Comparison of ENCODE assay signal across 20 mouse cellular contexts in genomic region chr17:30474561-30474960, GRCm38 (mm10).
DNase-seq lines count a peak whose midpoint lies in the region; ATAC-seq and TF ChIP-seq lines count a peak whose summit lies in the region.
"Had no signal": no experiment of that assay in that cellular context is flagged by ENCODE, and none has a peak within 500 bp of the region (broad histone marks: within the 10 kb centered on the region; RNA-seq: fewer than 3 reads in every experiment).

No protein-coding gene starts in this region.

- 15% methylated on average over 2 of the region's 2 CpGs for whole genome bisulfite sequencing in heart, embryonic 12.5 days
- WGBS in forebrain, embryonic 16.5 days: 32% methylated on average over 2 of the region's 2 CpGs

- no peak overlapping the region for H3K9ac ChIP-seq in heart, embryonic 12.5 days
- H3K9ac ChIP-seq in forebrain, embryonic 16.5 days (replicated peaks; ENCODE audit: low read depth, low read length): no peak overlapping the region
- H3K9ac ChIP-seq: neural tube, embryonic 13.5 days had no signal

- no peaks in the 10 kb centered on the region for H3K27me3 ChIP-seq in heart, embryonic 12.5 days (replicated peaks)
- no peaks in the 10 kb centered on the region for H3K27me3 ChIP-seq in forebrain, embryonic 16.5 days (replicated peaks; ENCODE audit: control insufficient read depth, insufficient read depth, low read length)
- H3K27me3 ChIP-seq: megakaryocyte, embryonic 14.5 days; neural tube, embryonic 13.5 days; Patski had no signal

- H3K27ac ChIP-seq in heart, embryonic 12.5 days (ENCODE audit: poor library complexity, severe bottlenecking): peak overlapping the region; percentile 6; the same call in 1 of the 2 replicates
- peak overlapping the region; percentile 46 for H3K27ac ChIP-seq in layer of hippocampus, adult 2 months
- H3K27ac ChIP-seq in bone marrow macrophage, adult 2 months (ENCODE audit: insufficient read depth, low read depth, low read length): peak overlapping the region; percentile 28
- no peak overlapping the region for H3K27ac ChIP-seq in forebrain, embryonic 16.5 days (ENCODE audit: low read length)
- H3K27ac ChIP-seq: gastrocnemius, adult 2 months; limb, embryonic 10.5 days; neural tube, embryonic 13.5 days had no signal

- H3K4me1 ChIP-seq in heart, embryonic 12.5 days (replicated peaks): peaks cover 40% of the 10 kb centered on the region
- peaks cover 14% of the 10 kb centered on the region for H3K4me1 ChIP-seq in bone marrow macrophage, adult 2 months (ENCODE audit: control insufficient read depth, insufficient read depth, low read length)
- H3K4me1 ChIP-seq in forebrain, embryonic 16.5 days (replicated peaks; ENCODE audit: control insufficient read depth, insufficient read depth, low read length): peaks cover 24% of the 10 kb centered on the region

- DNase-seq in heart, postnatal 14 days: no peak
- no peak for DNase-seq in layer of hippocampus, adult 2 months (ENCODE audit: low spot score in 2 of 2)
- no peak for DNase-seq in layer of hippocampus, adult 9-10 months (ENCODE audit: low spot score)
- no peak for DNase-seq in ovary, postnatal 14 days (ENCODE audit: low spot score)
- DNase-seq: adrenal gland, postnatal 10 days; cerebellum, adult 18-20 months; cerebellum, postnatal 25 days; embryo, embryonic 11 days; gastrocnemius, adult 2 months; kidney, adult 8-10 months; kidney, postnatal 25 days; layer of hippocampus, adult 9-11 months; lung, adult 2 months had no signal

- TF ChIP-seq CTCF in layer of hippocampus, adult 2 months (conservative IDR thresholded peaks at IDR 0.05): no peak
- TF ChIP-seq CTCF in bone marrow macrophage, adult 2 months (IDR thresholded peaks at IDR 0.05; ENCODE audit: low read depth, low read length): no peak

- no peaks in the 10 kb centered on the region for H3K36me3 ChIP-seq in heart, embryonic 12.5 days
- no peaks in the 10 kb centered on the region for H3K36me3 ChIP-seq in forebrain, embryonic 16.5 days (ENCODE audit: control insufficient read depth, insufficient read depth)
- H3K36me3 ChIP-seq: limb, embryonic 10.5 days; neural tube, embryonic 13.5 days had no signal

- no peak overlapping the region for H3K4me2 ChIP-seq in heart, embryonic 12.5 days
- H3K4me2 ChIP-seq in forebrain, embryonic 16.5 days (ENCODE audit: low read length): no peak overlapping the region
- H3K4me2 ChIP-seq: neural tube, embryonic 13.5 days had no signal

- ATAC-seq in heart, embryonic 12.5 days (ENCODE audit: insufficient number of reproducible peaks, low FRiP score): 0 out of 2 replicates have a peak, but pooled peaks have one; percentile 22
- ATAC-seq in forebrain, embryonic 16.5 days: peak; percentile 38; the same call in 1 of the 2 replicates
- ATAC-seq: Patski had no signal

- H3K9me3 ChIP-seq in heart, embryonic 12.5 days (replicated peaks): no peaks in the 10 kb centered on the region
- H3K9me3 ChIP-seq in forebrain, embryonic 16.5 days (ENCODE audit: control insufficient read depth, low read length): no peaks in the 10 kb centered on the region
- H3K9me3 ChIP-seq: limb, embryonic 10.5 days; megakaryocyte, embryonic 14.5 days; neural tube, embryonic 13.5 days had no signal

- TF ChIP-seq POLR2A in bone marrow macrophage, adult 2 months (IDR thresholded peaks at IDR 0.05; ENCODE audit: borderline replicate concordance, low read depth, low read length): no peak

- intact Hi-C loops in heart, postnatal 14 days (cut with DNase I): no loop called here

- H3K4me3 ChIP-seq in heart, embryonic 12.5 days: no peak overlapping the region
- H3K4me3 ChIP-seq in layer of hippocampus, adult 2 months: no peak overlapping the region
- H3K4me3 ChIP-seq in bone marrow macrophage, adult 2 months (ENCODE audit: insufficient read depth, low read length): no peak overlapping the region
- no peak overlapping the region for H3K4me3 ChIP-seq in forebrain, embryonic 16.5 days (replicated peaks; ENCODE audit: low read length)
- H3K4me3 ChIP-seq: gastrocnemius, adult 2 months; limb, embryonic 10.5 days; megakaryocyte, embryonic 14.5 days; neural tube, embryonic 13.5 days had no signal
